Mouse (Mus musculus) cerebellum, adult 18-20 months (tissue): ENCODE results near the gene Il17ra.
A peak's percentile ranks its signal among the peaks of the same experiment; 100 is the strongest.

Experiments
- DNase-seq, 2 experiments: peaks; one replicate each; pipeline ENCODE4 v3.0.0; 2021

Il17ra gene

DNA sequence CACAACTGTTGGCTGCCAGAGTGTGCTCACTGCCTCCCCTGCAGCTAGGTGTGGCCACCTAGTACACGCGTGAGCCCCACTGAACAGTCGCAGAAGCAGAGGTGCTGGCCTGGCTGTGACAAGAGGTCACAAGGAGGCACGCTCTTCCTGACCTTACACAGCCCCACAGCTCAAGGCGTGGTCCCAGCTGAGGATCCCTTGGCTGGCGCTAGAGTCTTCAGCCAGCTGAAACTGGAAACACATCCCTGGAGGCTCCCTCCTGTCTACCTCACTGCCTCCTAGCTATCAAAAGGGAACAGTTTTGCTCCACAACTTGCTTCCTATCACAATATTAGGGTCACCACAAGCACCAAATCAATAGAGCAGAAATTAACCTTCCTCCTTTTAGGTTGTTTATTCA is 48.2 kb downstream of the Il17ra start:
- DNase-seq = no peak

DNA sequence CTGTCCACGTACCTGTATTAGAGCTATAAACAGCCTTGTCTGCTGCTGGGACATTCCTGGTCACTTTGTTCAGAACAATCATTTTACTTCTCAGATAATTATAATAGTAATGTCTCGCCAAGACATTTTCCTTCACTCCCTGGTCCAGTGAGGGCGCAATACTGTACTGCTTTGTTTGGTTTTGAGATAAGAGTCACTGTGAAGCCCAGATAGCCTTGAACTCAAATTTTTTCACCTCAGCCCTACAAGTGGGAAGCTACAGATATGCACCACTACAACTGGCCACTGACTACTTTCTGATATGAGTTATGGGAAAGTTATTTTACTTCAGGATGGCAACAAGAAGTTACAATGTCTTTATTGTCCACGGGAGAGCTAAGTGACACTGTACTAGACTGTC is 53.4 kb downstream of the Il17ra start:
- no peak for DNase-seq

DNA sequence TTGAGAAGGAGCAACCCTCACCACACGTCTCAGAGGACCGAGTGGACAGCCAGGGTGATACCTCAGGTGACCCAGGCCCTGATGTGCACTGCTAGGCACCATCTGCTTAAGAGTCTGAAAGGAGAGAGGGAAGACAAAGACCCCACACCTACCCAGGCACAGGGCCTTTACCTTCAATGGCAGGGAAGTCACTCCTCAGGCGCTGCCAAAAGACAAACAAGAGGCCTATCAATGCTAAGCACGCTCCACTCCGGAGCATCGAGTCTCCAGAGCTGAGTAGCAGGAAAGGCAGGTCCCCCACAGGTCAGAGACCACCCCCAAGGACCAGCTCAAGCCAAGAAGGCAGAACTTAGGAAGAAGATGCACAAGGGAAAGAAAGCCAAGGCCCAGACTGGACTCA is 53.8 kb downstream of the Il17ra start:
- DNase-seq = no peak

DNA sequence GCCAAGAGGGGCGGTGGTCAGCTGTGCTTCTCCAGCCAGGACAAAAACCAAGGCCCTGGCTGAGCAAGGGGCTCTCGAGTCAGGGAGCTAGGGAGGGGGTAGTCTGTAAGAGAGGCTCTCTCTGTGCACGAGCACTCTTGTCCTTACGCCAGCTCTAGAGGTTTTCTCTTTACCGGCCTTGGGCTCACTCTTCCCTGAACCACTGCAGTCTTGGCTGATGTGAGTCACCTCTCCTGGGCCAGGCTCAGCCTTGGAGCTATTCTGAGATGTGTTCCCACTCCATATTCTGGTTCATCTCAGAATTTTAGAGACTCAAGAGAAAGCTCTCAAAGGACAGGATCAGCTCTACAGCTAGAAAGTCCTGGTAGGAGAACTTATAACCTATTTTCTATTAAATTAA is 54.3 kb downstream of the Il17ra start:
- DNase-seq = no peak

DNA sequence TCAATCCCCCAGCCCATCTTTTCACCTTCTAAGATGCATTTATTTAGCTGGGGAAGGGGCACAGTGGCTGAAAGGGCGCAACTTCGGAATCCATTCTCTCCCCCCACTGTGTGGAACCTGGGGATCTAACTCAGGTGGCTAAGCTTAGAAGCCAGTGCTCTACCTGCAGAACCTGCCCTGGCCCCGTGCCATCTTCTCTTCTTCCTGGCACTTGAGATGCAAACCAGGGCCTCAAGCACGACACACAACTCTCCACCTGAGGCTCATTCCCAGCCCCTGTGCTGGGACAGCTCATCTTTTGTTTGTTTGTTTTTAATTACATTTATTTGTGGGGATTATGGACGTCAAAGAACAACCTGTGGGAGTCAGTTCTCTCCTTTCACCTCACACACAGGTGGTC is 56.6 kb downstream of the Il17ra start:
- DNase-seq = no peak

DNA sequence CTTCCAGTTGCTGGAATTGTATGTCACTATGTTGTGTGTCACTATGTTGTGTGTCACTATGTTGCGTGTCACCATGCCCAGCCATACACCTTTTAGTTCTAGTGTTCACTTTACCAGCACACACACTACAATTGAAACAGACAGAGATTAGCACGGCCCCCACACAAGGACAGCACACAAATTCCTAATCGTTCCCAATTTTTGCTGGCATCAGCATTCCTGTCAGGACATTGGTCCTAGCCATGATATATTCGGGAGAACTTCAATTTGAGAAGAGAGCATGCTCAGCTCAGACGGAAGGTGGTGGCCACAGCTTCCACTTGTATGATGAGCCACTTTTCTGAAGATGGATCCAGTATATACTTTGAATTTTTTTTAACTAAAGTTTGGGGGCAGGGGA is 61.7 kb downstream of the Il17ra start:
- no peak for DNase-seq

DNA sequence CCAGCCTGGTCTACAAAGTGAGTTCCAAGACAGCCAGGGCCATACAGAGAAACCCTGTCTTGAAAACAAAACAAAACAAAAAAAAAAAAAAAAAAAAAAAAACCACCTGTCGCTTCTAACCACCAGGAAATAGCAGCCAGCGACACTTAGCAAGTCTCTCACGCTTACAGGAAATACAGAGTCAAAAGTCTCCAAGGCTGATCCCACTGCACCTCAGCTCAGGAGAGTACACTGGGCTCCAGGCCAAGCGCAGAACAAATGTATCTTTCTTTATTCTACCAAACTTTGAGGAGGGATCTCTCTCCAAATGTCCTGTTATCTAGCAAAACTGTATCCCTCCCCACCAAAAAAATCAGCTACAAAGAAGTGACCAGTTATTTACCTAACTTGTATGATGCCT is 66.1 kb downstream of the Il17ra start:
- no peak for DNase-seq

DNA sequence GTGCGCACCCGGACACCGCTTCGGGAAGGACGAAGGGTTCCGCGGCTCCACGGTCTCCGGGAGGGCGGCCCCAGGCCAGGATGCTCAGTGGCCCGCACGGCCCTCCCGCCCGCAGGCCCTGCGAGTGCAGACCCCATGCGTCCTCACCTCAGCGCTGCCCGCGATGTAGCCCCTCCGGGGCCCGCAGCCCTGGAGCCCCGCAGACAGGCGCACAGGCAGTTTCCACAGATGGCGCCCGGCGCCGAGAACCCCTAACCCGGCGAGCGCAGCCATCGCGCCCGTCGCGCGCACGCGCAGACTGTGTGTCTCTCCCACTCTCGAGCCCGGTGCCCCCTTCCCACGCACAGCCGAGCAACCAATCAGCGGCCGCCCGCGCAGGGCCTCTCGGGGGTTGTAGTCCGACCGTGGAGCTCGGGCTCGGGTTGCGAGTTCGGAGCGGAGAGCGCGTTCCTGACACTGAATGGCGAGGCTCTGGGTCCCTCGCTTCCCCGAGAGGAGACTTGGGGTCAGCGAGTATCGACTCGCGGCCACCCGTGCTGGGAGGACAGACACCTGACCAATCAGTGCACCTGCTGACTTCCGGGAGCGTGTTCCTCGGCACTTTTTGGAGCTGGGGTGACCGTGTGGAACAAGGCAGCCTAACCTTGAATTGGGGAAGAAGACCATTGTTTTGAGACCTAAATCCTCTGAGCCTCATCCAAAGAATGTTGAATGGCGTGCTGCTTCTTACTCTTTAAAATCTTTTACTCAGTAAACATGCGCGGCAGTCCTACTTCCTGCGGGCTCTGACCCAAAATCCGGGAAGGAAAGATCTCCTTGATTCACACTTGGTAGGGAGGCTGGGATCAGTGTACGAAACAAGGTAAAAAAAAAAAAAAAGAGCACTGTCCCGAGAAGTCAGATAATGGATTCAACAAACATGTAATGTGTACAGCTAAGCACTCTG is 68.2 kb downstream of the Il17ra start, which contains the start of gene Hdhd5:
TSS of gene Hdhd5 (minus strand) at position 300 of the 946 bp plus-strand sequence.
- peak; percentile 96 for DNase-seq

DNA sequence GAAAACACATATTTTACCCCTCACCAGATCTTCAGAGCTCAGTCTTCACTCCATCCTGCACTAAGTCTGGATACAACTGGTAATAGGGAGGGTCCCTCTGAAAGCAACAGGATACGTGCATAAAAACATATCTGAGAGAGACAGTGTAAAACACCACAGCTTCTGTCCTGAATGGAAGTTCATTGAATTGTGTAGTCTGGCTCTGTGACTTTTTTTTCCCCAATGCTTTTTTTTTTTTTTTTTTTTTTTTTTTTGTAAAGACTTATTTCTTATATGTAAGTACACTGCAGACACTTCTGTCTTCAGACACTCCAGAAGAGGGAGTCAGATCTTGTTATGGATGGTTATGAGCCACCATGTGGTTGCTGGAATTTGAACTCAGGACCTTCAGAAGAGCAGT is 69.5 kb downstream of the Il17ra start:
- DNase-seq = no peak

DNA sequence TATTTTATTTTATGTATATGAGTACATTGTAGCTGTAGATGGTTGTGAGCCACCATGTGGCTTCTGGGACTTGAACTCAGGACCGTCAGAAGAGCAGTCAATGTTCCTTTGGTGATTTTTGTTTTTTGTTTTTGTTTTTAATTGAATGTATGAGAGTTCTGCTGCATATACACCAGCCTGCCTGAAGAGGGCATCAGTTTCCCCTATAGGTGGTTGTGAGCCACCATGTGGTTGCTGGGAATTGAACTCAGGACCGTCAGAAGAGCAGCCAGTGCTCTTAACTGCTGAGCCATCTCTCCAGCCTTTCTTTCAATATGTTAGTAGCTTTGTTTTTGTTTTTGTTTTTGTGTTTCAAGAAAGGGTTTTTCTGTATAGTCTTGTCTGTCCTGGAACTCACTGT is 73.3 kb downstream of the Il17ra start:
- no peak for DNase-seq
